Mouse (Mus musculus): ENCODE results near the gene Strn. TPM values are rescaled to one million over a fixed set of nuclear protein-coding genes. Genes with fewer than 3 reads are reported as not detected.

Strn gene
- polyA plus RNA-seq, 1 experiment = 6.0 TPM

GRCm38 (mm10) chr17:78664962-78665545, 71.9 kb downstream of the Strn start:
- H3K4me1 ChIP-seq (ENCODE audit: control insufficient read depth, insufficient read depth, insufficient read length) = no peaks in the 10 kb centered on the region
- H3K36me3 ChIP-seq (ENCODE audit: control insufficient read depth, insufficient read depth, low read length) = peaks cover 43% of the 10 kb centered on the region
- H3K27me3 ChIP-seq (ENCODE audit: control insufficient read depth, insufficient read depth, low read length) = no peaks in the 10 kb centered on the region
- no peak overlapping the region for H3K27ac ChIP-seq (ENCODE audit: insufficient read depth, low read length)
- no peak overlapping the region for H3K4me3 ChIP-seq (ENCODE audit: extremely low read depth, insufficient read depth, insufficient read length)
- no peak for DNase-seq (ENCODE audit: low read depth in 1 of 2, low spot score in 2 of 2)
- 94% methylated on average over 9 of the region's 9 CpGs for WGBS
- no peak for TF ChIP-seq POLR2A (IDR thresholded peaks at IDR 0.05; ENCODE audit: low read depth, low read length)
- no peak for TF ChIP-seq CTCF (IDR thresholded peaks at IDR 0.05; ENCODE audit: extremely low read depth, insufficient read depth, insufficient read length, insufficient replicate concordance)

GRCm38 (mm10) chr17:78654841-78655240, 82.2 kb downstream of the Strn start:
- peaks cover 26% of the 10 kb centered on the region for H3K36me3 ChIP-seq (ENCODE audit: control insufficient read depth, insufficient read depth, low read length)
- 47% methylated on average over 10 of the region's 10 CpGs for WGBS
- no peak overlapping the region for H3K4me3 ChIP-seq (ENCODE audit: extremely low read depth, insufficient read depth, insufficient read length)
- no peak for TF ChIP-seq POLR2A (IDR thresholded peaks at IDR 0.05; ENCODE audit: low read depth, low read length)
- TF ChIP-seq CTCF (IDR thresholded peaks at IDR 0.05; ENCODE audit: extremely low read depth, insufficient read depth, insufficient read length, insufficient replicate concordance) = no peak
- H3K27me3 ChIP-seq (ENCODE audit: control insufficient read depth, insufficient read depth, low read length) = no peaks in the 10 kb centered on the region
- no peak overlapping the region for H3K27ac ChIP-seq (ENCODE audit: insufficient read depth, low read length)
- DNase-seq (ENCODE audit: low read depth in 1 of 2, low spot score in 2 of 2) = no peak
- no peaks in the 10 kb centered on the region for H3K4me1 ChIP-seq (ENCODE audit: control insufficient read depth, insufficient read depth, insufficient read length)

- H3K27me3 ChIP-seq (ENCODE audit: control insufficient read depth, insufficient read depth, low read length) = no peaks in the 10 kb centered on the region
- no peak for DNase-seq (ENCODE audit: low read depth in 1 of 2, low spot score in 2 of 2)
- WGBS = 93% methylated on average over 17 of the region's 17 CpGs
- H3K4me3 ChIP-seq (ENCODE audit: extremely low read depth, insufficient read depth, insufficient read length) = no peak overlapping the region
- H3K4me1 ChIP-seq (ENCODE audit: control insufficient read depth, insufficient read depth, insufficient read length) = no peaks in the 10 kb centered on the region
- TF ChIP-seq CTCF (IDR thresholded peaks at IDR 0.05; ENCODE audit: extremely low read depth, insufficient read depth, insufficient read length, insufficient replicate concordance) (no peak), POLR2A (IDR thresholded peaks at IDR 0.05; ENCODE audit: low read depth, low read length) (no peak)
- no peak overlapping the region for H3K27ac ChIP-seq (ENCODE audit: insufficient read depth, low read length)
- no peaks in the 10 kb centered on the region for H3K36me3 ChIP-seq (ENCODE audit: control insufficient read depth, insufficient read depth, low read length)
These were observed 93.0 kb downstream of the Strn start for GRCm38 (mm10) chr17:78643853-78644475.

- Histone ChIP-seq H3K27ac (ENCODE audit: insufficient read depth, low read length) (no peak overlapping the region), H3K27me3 (ENCODE audit: control insufficient read depth, insufficient read depth, low read length) (no peaks in the 10 kb centered on the region), H3K4me1 (ENCODE audit: control insufficient read depth, insufficient read depth, insufficient read length) (no peaks in the 10 kb centered on the region), H3K4me3 (ENCODE audit: extremely low read depth, insufficient read depth, insufficient read length) (no peak overlapping the region), H3K36me3 (ENCODE audit: control insufficient read depth, insufficient read depth, low read length) (no peaks in the 10 kb centered on the region)
- DNase-seq (ENCODE audit: low read depth in 1 of 2, low spot score in 2 of 2) = no peak
- TF ChIP-seq CTCF (IDR thresholded peaks at IDR 0.05; ENCODE audit: extremely low read depth, insufficient read depth, insufficient read length, insufficient replicate concordance) (no peak), POLR2A (IDR thresholded peaks at IDR 0.05; ENCODE audit: low read depth, low read length) (no peak)
- WGBS = 84% methylated on average over 4 of the region's 4 CpGs
These were observed 94.7 kb downstream of the Strn start for GRCm38 (mm10) chr17:78642259-78642658.

- H3K27ac ChIP-seq (ENCODE audit: insufficient read depth, low read length) = no peak overlapping the region
- H3K4me3 ChIP-seq (ENCODE audit: extremely low read depth, insufficient read depth, insufficient read length) = no peak overlapping the region
- DNase-seq (ENCODE audit: low read depth in 1 of 2, low spot score in 2 of 2) = no peak
- no peak for TF ChIP-seq CTCF (IDR thresholded peaks at IDR 0.05; ENCODE audit: extremely low read depth, insufficient read depth, insufficient read length, insufficient replicate concordance)
- TF ChIP-seq POLR2A (IDR thresholded peaks at IDR 0.05; ENCODE audit: low read depth, low read length) = no peak
- H3K36me3 ChIP-seq (ENCODE audit: control insufficient read depth, insufficient read depth, low read length) = no peaks in the 10 kb centered on the region
- no peaks in the 10 kb centered on the region for H3K27me3 ChIP-seq (ENCODE audit: control insufficient read depth, insufficient read depth, low read length)
- WGBS = 85% methylated on average over 3 of the region's 3 CpGs
- H3K4me1 ChIP-seq (ENCODE audit: control insufficient read depth, insufficient read depth, insufficient read length) = no peaks in the 10 kb centered on the region
These were observed 96.6 kb downstream of the Strn start for GRCm38 (mm10) chr17:78640387-78640786.

- 76% methylated on average over 6 of the region's 6 CpGs for WGBS
- Histone ChIP-seq H3K4me1 (ENCODE audit: control insufficient read depth, insufficient read depth, insufficient read length) (no peaks in the 10 kb centered on the region), H3K36me3 (ENCODE audit: control insufficient read depth, insufficient read depth, low read length) (no peaks in the 10 kb centered on the region), H3K27ac (ENCODE audit: insufficient read depth, low read length) (no peak overlapping the region), H3K4me3 (ENCODE audit: extremely low read depth, insufficient read depth, insufficient read length) (no peak overlapping the region), H3K27me3 (ENCODE audit: control insufficient read depth, insufficient read depth, low read length) (no peaks in the 10 kb centered on the region)
- no peak for DNase-seq (ENCODE audit: low read depth in 1 of 2, low spot score in 2 of 2)
- no peak for TF ChIP-seq CTCF (IDR thresholded peaks at IDR 0.05; ENCODE audit: extremely low read depth, insufficient read depth, insufficient read length, insufficient replicate concordance)
- no peak for TF ChIP-seq POLR2A (IDR thresholded peaks at IDR 0.05; ENCODE audit: low read depth, low read length)
These were observed 97.9 kb downstream of the Strn start for GRCm38 (mm10) chr17:78639099-78639498.

- H3K4me1 ChIP-seq (ENCODE audit: control insufficient read depth, insufficient read depth, insufficient read length) = no peaks in the 10 kb centered on the region
- no peak overlapping the region for H3K4me3 ChIP-seq (ENCODE audit: extremely low read depth, insufficient read depth, insufficient read length)
- no peaks in the 10 kb centered on the region for H3K27me3 ChIP-seq (ENCODE audit: control insufficient read depth, insufficient read depth, low read length)
- H3K36me3 ChIP-seq (ENCODE audit: control insufficient read depth, insufficient read depth, low read length) = no peaks in the 10 kb centered on the region
- no peak for TF ChIP-seq CTCF (IDR thresholded peaks at IDR 0.05; ENCODE audit: extremely low read depth, insufficient read depth, insufficient read length, insufficient replicate concordance)
- no peak for DNase-seq (ENCODE audit: low read depth in 1 of 2, low spot score in 2 of 2)
- 92% methylated on average over 7 of the region's 7 CpGs for WGBS
- H3K27ac ChIP-seq (ENCODE audit: insufficient read depth, low read length) = no peak overlapping the region
These were observed 99.9 kb downstream of the Strn start for GRCm38 (mm10) chr17:78637140-78637539.
